Mouse (Mus musculus) layer of hippocampus, adult 8-10 months (tissue): ENCODE measurements around the gene Twist2. TPM values are rescaled to one million over a fixed set of nuclear protein-coding genes. Genes with fewer than 3 reads are reported as not detected.

ENCODE experiments used
- DNase-seq, 2 experiments: peaks; one replicate each; pipeline ENCODE4 v3.0.0; 2022; ENCODE audit warnings: low spot score in 2 of 2
- total RNA-seq, 4 experiments: library from RNA; stranded (reverse); gene quantifications; 2 replicates each; pipeline ENCODE4 v1.2.4; 2022

Twist2 gene
- total RNA-seq, result 1 to 10 TPM; 1.0 to 2.4 (median 1.3) TPM

GRCm38 (mm10) chr1:91800967-91801843 lies at the start of gene Twist2:
Twist2 (plus strand) TSS chr1:91801461.
- no peak for DNase-seq

GRCm38 (mm10) chr1:91752931-91753330 lies 48.3 kb upstream of the Twist2 start:
- peak in 1 of 2 experiments; percentile 7 for DNase-seq

- DNase-seq, result peak; percentile 30 to 64
Measured at GRCm38 (mm10) chr1:91755102-91755501, 46.2 kb upstream of the Twist2 start.

GRCm38 (mm10) chr1:91757292-91757691 lies 44.0 kb upstream of the Twist2 start:
- DNase-seq, result no peak

- DNase-seq, result no peak
Measured at GRCm38 (mm10) chr1:91758143-91758542, 43.1 kb upstream of the Twist2 start.

- DNase-seq, result no peak
Measured at GRCm38 (mm10) chr1:91758600-91759515, 42.4 kb upstream of the Twist2 start.

- peak; percentile 9 to 10 for DNase-seq
Measured at GRCm38 (mm10) chr1:91760140-91760986, 40.9 kb upstream of the Twist2 start.

- DNase-seq, result no peak
Measured at GRCm38 (mm10) chr1:91762528-91763091, 38.7 kb upstream of the Twist2 start.

GRCm38 (mm10) chr1:91770221-91770624 lies 31.0 kb upstream of the Twist2 start:
- DNase-seq, result no peak

GRCm38 (mm10) chr1:91770676-91771075 lies 30.6 kb upstream of the Twist2 start:
- DNase-seq, result no peak

- no peak for DNase-seq
Measured at GRCm38 (mm10) chr1:91776928-91777327, 24.3 kb upstream of the Twist2 start.

GRCm38 (mm10) chr1:91779819-91780218 lies 21.4 kb upstream of the Twist2 start:
- DNase-seq, result no peak

GRCm38 (mm10) chr1:91781182-91781581 lies 20.1 kb upstream of the Twist2 start:
- no peak for DNase-seq

- no peak for DNase-seq
Measured at GRCm38 (mm10) chr1:91784162-91784561, 17.1 kb upstream of the Twist2 start.

GRCm38 (mm10) chr1:91799323-91799722 lies 1.9 kb upstream of the Twist2 start:
- no peak for DNase-seq

GRCm38 (mm10) chr1:91800348-91800747 lies 913 bp upstream of the Twist2 start:
- no peak for DNase-seq

- peak in 1 of 2 experiments; percentile 19 for DNase-seq
Measured at GRCm38 (mm10) chr1:91801844-91802366, 644 bp downstream of the Twist2 start.

GRCm38 (mm10) chr1:91802406-91803121 lies 1.3 kb downstream of the Twist2 start:
- no peak for DNase-seq

GRCm38 (mm10) chr1:91803416-91803815 lies 2.2 kb downstream of the Twist2 start:
- DNase-seq, result no peak

- DNase-seq, result no peak
Measured at GRCm38 (mm10) chr1:91816067-91816466, 14.8 kb downstream of the Twist2 start.
